Mouse (Mus musculus) MEL (cell line): ENCODE measurements at regions not wholly inside any gene's neighbourhood (a gene's known extent, or its start where the extent isn't known, plus 50 kb on each side); places are given as distances from the start of the nearest gene placed in this dataset.

Experiments
- DNase-seq: peaks from one replicate; pipeline ENCODE4 v3.0.0; 2011; ENCODE audit warnings: low read depth, low spot score
- H3K27ac ChIP-seq: 2 replicates; pipeline ENCODE4 v1.5.1; 2012; ENCODE audit warnings: low read depth, mild to moderate bottlenecking, control low read depth, low read length, moderate library complexity; ENCODE audit not compliant: control insufficient read depth
- H3K27me3 ChIP-seq, 2 experiments: fragments of 150-350 bp in 1 of 2; sonication (generic) in 1 of 2; 2 replicates each; pipeline ENCODE4 v1.6.1; 2012; ENCODE audit warnings: low read length in 2 of 2, mild to moderate bottlenecking in 2 of 2, improper control_type of control experiment in 1 of 2, moderate library complexity in 1 of 2; ENCODE audit not compliant: insufficient read depth in 2 of 2, control insufficient read depth in 1 of 2
- H3K36me3 ChIP-seq, 2 experiments: 2 replicates each; pipeline ENCODE4 v1.6.1; 2012 to 2014; ENCODE audit warnings: low read length in 2 of 2, improper control_type of control experiment in 1 of 2, inconsistent platforms in 1 of 2, mild to moderate bottlenecking in 1 of 2; ENCODE audit not compliant: insufficient read depth in 2 of 2, control insufficient read depth in 1 of 2
- H3K4me1 ChIP-seq, 2 experiments: fragments of 150-350 bp in 1 of 2; sonication (generic) in 1 of 2; 2 replicates each; pipeline ENCODE4 v1.6.1; 2012; ENCODE audit warnings: low read length in 2 of 2, improper control_type of control experiment in 1 of 2, mild to moderate bottlenecking in 1 of 2; ENCODE audit not compliant: insufficient read depth in 2 of 2, control insufficient read depth in 1 of 2
- H3K4me3 ChIP-seq, 2 experiments: fragments of 150-350 bp in 1 of 2; sonication (generic) in 1 of 2; 2 replicates each; pipeline ENCODE4 v1.5.1; 2012; ENCODE audit warnings: low read depth in 2 of 2, low read length in 2 of 2, mild to moderate bottlenecking in 2 of 2, moderate library complexity in 2 of 2, control low read depth in 1 of 2, improper control_type of control experiment in 1 of 2; ENCODE audit not compliant: control insufficient read depth in 1 of 2, insufficient read depth in 1 of 2
- H3K79me2 ChIP-seq: 2 replicates; pipeline ENCODE4 v1.6.1; 2012; ENCODE audit warnings: mild to moderate bottlenecking, low read length, moderate library complexity; ENCODE audit not compliant: control insufficient read depth, poor library complexity, insufficient read depth
- H3K9ac ChIP-seq: 2 replicates; pipeline ENCODE4 v1.6.1; 2012; ENCODE audit warnings: low read depth, mild to moderate bottlenecking, control low read depth, low read length, moderate library complexity; ENCODE audit not compliant: control insufficient read depth, poor library complexity, severe bottlenecking
- H3K9me3 ChIP-seq: fragments of 150-350 bp; sonication (generic); replicated peaks from 2 replicates; pipeline ENCODE4 v1.6.1; 2012; ENCODE audit warnings: mild to moderate bottlenecking, low read length, improper control_type of control experiment, moderate library complexity; ENCODE audit not compliant: insufficient read depth
- BHLHE40 ChIP-seq: IDR thresholded peaks from 2 replicates; pipeline ENCODE4 v1.6.1; 2012; ENCODE audit warnings: low read depth, mild to moderate bottlenecking, inconsistent platforms, low read length, improper control_type of control experiment, borderline replicate concordance
- CHD2 ChIP-seq: IDR thresholded peaks from 2 replicates; pipeline ENCODE4 v1.6.1; 2011; ENCODE audit warnings: low read length, improper control_type of control experiment
- CTCF ChIP-seq, 3 experiments: IDR thresholded peaks in 2 of 3; conservative IDR thresholded peaks in 1 of 3; 2 replicates each; pipeline ENCODE4 v1.5.1; 2011 to 2012; ENCODE audit warnings: low read length in 3 of 3, low read depth in 2 of 3, mild to moderate bottlenecking in 2 of 3, improper control_type of control experiment in 1 of 3, inconsistent platforms in 1 of 3, mixed read lengths in 1 of 3, moderate library complexity in 1 of 3; ENCODE audit not compliant: control insufficient read depth in 1 of 3, insufficient read depth in 1 of 3, poor library complexity in 1 of 3, severe bottlenecking in 1 of 3
- E2F4 ChIP-seq: IDR thresholded peaks from 2 replicates; pipeline ENCODE4 v1.6.1; 2011; ENCODE audit warnings: low read depth, low read length, improper control_type of control experiment, borderline replicate concordance
- ELF1 ChIP-seq: IDR thresholded peaks from 2 replicates; pipeline ENCODE4 v1.6.1; 2014; ENCODE audit warnings: low read depth, mild to moderate bottlenecking, inconsistent platforms, low read length, improper control_type of control experiment, moderate library complexity
- EP300 ChIP-seq, 2 experiments: IDR thresholded peaks; 2 replicates each; pipeline ENCODE4 v1.6.1; 2011; ENCODE audit warnings: improper control_type of control experiment in 2 of 2, low read length in 2 of 2, low read depth in 1 of 2, mild to moderate bottlenecking in 1 of 2
- ETS1 ChIP-seq: IDR thresholded peaks from 2 replicates; pipeline ENCODE4 v1.6.1; 2012; ENCODE audit warnings: low read depth, mild to moderate bottlenecking, inconsistent platforms, low read length, improper control_type of control experiment, moderate library complexity
- GABPA ChIP-seq: IDR thresholded peaks from 2 replicates; pipeline ENCODE4 v1.6.1; 2012; ENCODE audit warnings: low read depth, mild to moderate bottlenecking, inconsistent platforms, low read length, improper control_type of control experiment, moderate library complexity
- GATA1 ChIP-seq: IDR thresholded peaks from 2 replicates; pipeline ENCODE4 v1.6.1; 2011; ENCODE audit warnings: low read depth, low read length, improper control_type of control experiment
- HCFC1 ChIP-seq: IDR thresholded peaks from 2 replicates; pipeline ENCODE4 v1.6.1; 2012; ENCODE audit warnings: low read depth, mild to moderate bottlenecking, inconsistent platforms, low read length, improper control_type of control experiment, moderate library complexity
- JUND ChIP-seq: IDR thresholded peaks from 2 replicates; pipeline ENCODE4 v1.6.1; 2011; ENCODE audit warnings: low read depth, mild to moderate bottlenecking, improper control_type of control experiment, low read length
- KAT2A ChIP-seq: conservative IDR thresholded peaks from 2 replicates; pipeline ENCODE4 v1.6.1; 2012; ENCODE audit warnings: low read depth, low read length, improper control_type of control experiment, inconsistent platforms
- MAFK ChIP-seq: IDR thresholded peaks from 2 replicates; pipeline ENCODE4 v1.6.1; 2011; ENCODE audit warnings: low read depth, mild to moderate bottlenecking, low read length, improper control_type of control experiment, borderline replicate concordance
- MAX ChIP-seq: IDR thresholded peaks from 2 replicates; pipeline ENCODE4 v1.6.1; 2011; ENCODE audit warnings: low read length, improper control_type of control experiment
- MAZ ChIP-seq: IDR thresholded peaks from 2 replicates; pipeline ENCODE4 v1.6.1; 2012; ENCODE audit warnings: low read depth, mild to moderate bottlenecking, inconsistent platforms, low read length, improper control_type of control experiment
- MEF2A ChIP-seq: IDR thresholded peaks from 2 replicates; pipeline ENCODE4 v1.6.1; 2014; ENCODE audit warnings: low read depth, mild to moderate bottlenecking, inconsistent platforms, low read length, improper control_type of control experiment; ENCODE audit not compliant: poor library complexity, insufficient replicate concordance, severe bottlenecking; ENCODE audit errors: extremely low read depth
- MXI1 ChIP-seq: IDR thresholded peaks from 2 replicates; pipeline ENCODE4 v1.6.1; 2011; ENCODE audit warnings: mild to moderate bottlenecking, low read depth, low read length, improper control_type of control experiment
- MYB ChIP-seq: IDR thresholded peaks from 2 replicates; pipeline ENCODE4 v1.6.1; 2011; ENCODE audit warnings: mild to moderate bottlenecking, low read depth, low read length, improper control_type of control experiment
- MYC ChIP-seq: IDR thresholded peaks from 2 replicates; pipeline ENCODE4 v1.6.1; 2011; ENCODE audit warnings: low read depth, mild to moderate bottlenecking, low read length, improper control_type of control experiment, moderate library complexity
- NELFE ChIP-seq: IDR thresholded peaks from 2 replicates; pipeline ENCODE4 v1.6.1; 2011; ENCODE audit warnings: low read depth, low read length, improper control_type of control experiment
- NRF1 ChIP-seq: IDR thresholded peaks from 2 replicates; pipeline ENCODE4 v1.6.1; 2014; ENCODE audit warnings: low read depth, mild to moderate bottlenecking, inconsistent platforms, low read length, improper control_type of control experiment, moderate library complexity; ENCODE audit not compliant: poor library complexity, insufficient read depth, severe bottlenecking
- POLR2A ChIP-seq, 2 experiments: IDR thresholded peaks; 2 replicates each; pipeline ENCODE4 v1.6.1; 2011 to 2012; ENCODE audit warnings: low read length in 2 of 2, mild to moderate bottlenecking in 2 of 2, control low read depth in 1 of 2, improper control_type of control experiment in 1 of 2, low read depth in 1 of 2, moderate library complexity in 1 of 2; ENCODE audit not compliant: control insufficient read depth in 1 of 2, insufficient read depth in 1 of 2, poor library complexity in 1 of 2
- POLR2AphosphoS5 ChIP-seq: IDR thresholded peaks from 2 replicates; pipeline ENCODE4 v1.6.1; 2012; ENCODE audit warnings: low read depth, borderline replicate concordance, mild to moderate bottlenecking, inconsistent platforms, low read length, moderate library complexity, mixed read lengths
- RAD21 ChIP-seq: IDR thresholded peaks from 2 replicates; pipeline ENCODE4 v1.6.1; 2011; ENCODE audit warnings: mild to moderate bottlenecking, low read depth, low read length, improper control_type of control experiment
- SIN3A ChIP-seq: IDR thresholded peaks from 2 replicates; pipeline ENCODE4 v1.6.1; 2012; ENCODE audit warnings: low read length, improper control_type of control experiment, inconsistent platforms
- SMC3 ChIP-seq: IDR thresholded peaks from 2 replicates; pipeline ENCODE4 v1.6.1; 2011; ENCODE audit warnings: low read depth, low read length, improper control_type of control experiment
- TCF12 ChIP-seq: IDR thresholded peaks from 2 replicates; pipeline ENCODE4 v1.6.1; 2014; ENCODE audit warnings: low read depth, mild to moderate bottlenecking, inconsistent platforms, low read length, improper control_type of control experiment, moderate library complexity
- UBTF ChIP-seq: IDR thresholded peaks from 2 replicates; pipeline ENCODE4 v1.6.1; 2012; ENCODE audit warnings: low read depth, mild to moderate bottlenecking, inconsistent platforms, low read length, improper control_type of control experiment, moderate library complexity, borderline replicate concordance; ENCODE audit not compliant: insufficient read depth
- USF1 ChIP-seq: IDR thresholded peaks from 2 replicates; pipeline ENCODE4 v1.6.1; 2014; ENCODE audit warnings: low read depth, mild to moderate bottlenecking, inconsistent platforms, low read length, improper control_type of control experiment, moderate library complexity
- ZKSCAN1 ChIP-seq: IDR thresholded peaks from 2 replicates; pipeline ENCODE4 v1.6.1; 2012; ENCODE audit warnings: low read depth, mild to moderate bottlenecking, inconsistent platforms, low read length, improper control_type of control experiment, moderate library complexity
- ZNF384 ChIP-seq: IDR thresholded peaks from 2 replicates; pipeline ENCODE4 v1.6.1; 2012; ENCODE audit warnings: low read depth, mild to moderate bottlenecking, inconsistent platforms, low read length, improper control_type of control experiment

- TF ChIP-seq ZKSCAN1 = no peak
- TF ChIP-seq UBTF = no peak
- no peak for TF ChIP-seq MAFK
- no peak for TF ChIP-seq TCF12
- TF ChIP-seq KAT2A = no peak
- TF ChIP-seq MXI1 = no peak
- TF ChIP-seq HCFC1 = no peak
- no peak for TF ChIP-seq USF1
- no peak for TF ChIP-seq MYC
- no peak for TF ChIP-seq BHLHE40
- TF ChIP-seq JUND = no peak
- TF ChIP-seq MAX = no peak
- no peak for TF ChIP-seq ZNF384
- TF ChIP-seq MAZ = no peak
- no peak for TF ChIP-seq MYB
- no peaks in the 10 kb centered on the region for H3K9me3 ChIP-seq
- no peak overlapping the region for H3K4me3 ChIP-seq
- no peak overlapping the region for H3K9ac ChIP-seq
- no peaks in the 10 kb centered on the region for H3K79me2 ChIP-seq
- no peak for DNase-seq
- H3K27ac ChIP-seq = no peak overlapping the region
- peaks cover 5 to 6% of the 10 kb centered on the region in 2 experiments for H3K4me1 ChIP-seq
- peaks cover 0 to 7% of the 10 kb centered on the region in 2 experiments; a peak in 2 of 4 replicates for H3K36me3 ChIP-seq
- H3K27me3 ChIP-seq = no peaks in the 10 kb centered on the region
Observed at GRCm38 (mm10) chr4:21173019-21173418, 512.7 kb downstream of the Prdm13 start.

- H3K27me3 ChIP-seq = no peaks in the 10 kb centered on the region
- no peak overlapping the region for H3K9ac ChIP-seq
- peaks cover 0 to 7% of the 10 kb centered on the region in 2 experiments; a peak in 2 of 4 replicates for H3K36me3 ChIP-seq
- peak; percentile 70 for DNase-seq
- H3K9me3 ChIP-seq = no peaks in the 10 kb centered on the region
- H3K4me3 ChIP-seq = no peak overlapping the region
- H3K4me1 ChIP-seq = peaks cover 5 to 6% of the 10 kb centered on the region in 2 experiments
- H3K27ac ChIP-seq = no peak overlapping the region
- no peaks in the 10 kb centered on the region for H3K79me2 ChIP-seq
- TF ChIP-seq POLR2AphosphoS5 (no peak), GATA1 (peak; percentile 81), TCF12 (peak; percentile 94), UBTF (no peak), BHLHE40 (peak; percentile 89), CHD2 (no peak), GABPA (no peak), ZNF384 (peak; percentile 52), POLR2A (IDR thresholded peaks at IDR 0.05; ENCODE audit: control insufficient read depth in 1 of 2, insufficient read depth in 1 of 2, low read depth in 1 of 2, low read length in 2 of 2, poor library complexity in 1 of 2) (no peak), MAFK (peak; percentile 44; the same call in 1 of the 2 replicates), HCFC1 (no peak), USF1 (peak; percentile 38; the same call in 1 of the 2 replicates), NELFE (no peak), RAD21 (no peak), NRF1 (no peak), SIN3A (no peak), CTCF (IDR thresholded peaks at IDR 0.05 in 2 of 3, conservative IDR thresholded peaks at IDR 0.05 in 1 of 3; ENCODE audit: control insufficient read depth in 1 of 3, insufficient read depth in 1 of 3, low read depth in 2 of 3, low read length in 3 of 3, poor library complexity in 1 of 3, severe bottlenecking in 1 of 3) (no peak), MXI1 (no peak), MEF2A (no peak), ELF1 (no peak), EP300 (IDR thresholded peaks at IDR 0.05; ENCODE audit: low read depth in 1 of 2, low read length in 2 of 2) (peak; percentile 74 to 90), SMC3 (no peak), ETS1 (peak; percentile 76), E2F4 (no peak)
Observed at GRCm38 (mm10) chr4:21170734-21171133, 515.0 kb downstream of the Prdm13 start.
